Mouse (Mus musculus) intestine, embryonic 14.5 days (tissue): ENCODE results near the gene Mapk8ip3. TPM values are rescaled to one million over a fixed set of nuclear protein-coding genes. Genes with fewer than 3 reads are reported as not detected.
A peak's percentile ranks its signal among the peaks of the same experiment; 100 is the strongest.

Experiments used
- ATAC-seq: fragments of 200-750 bp; cut with Nextera tagmentation; replicated peaks from 2 replicates; pipeline ENCODE4 v1.8.0; 2017; ENCODE audit warnings: low read depth, moderate number of reproducible peaks, moderate TSS enrichment, moderate library complexity; ENCODE audit not compliant: low FRiP score, low TSS enrichment
- DNase-seq: peaks from one replicate; pipeline ENCODE4 v3.0.0-alpha.2; 2018; ENCODE audit warnings: low spot score
- H3K27ac ChIP-seq: fragments of 300-500 bp; sonication (generic); 2 replicates; pipeline ENCODE4 v1.5.1; 2014; ENCODE audit warnings: low read depth, mild to moderate bottlenecking, control low read depth
- H3K27me3 ChIP-seq: fragments of 300-500 bp; sonication (generic); replicated peaks from 2 replicates; pipeline ENCODE4 v1.6.1; 2014; ENCODE audit warnings: low read length, control low read depth; ENCODE audit not compliant: control insufficient read depth, insufficient read depth
- H3K36me3 ChIP-seq: fragments of 300-500 bp; sonication (generic); 2 replicates; pipeline ENCODE4 v1.6.1; 2014; ENCODE audit warnings: low read length, control low read depth; ENCODE audit not compliant: control insufficient read depth, insufficient read depth
- H3K4me1 ChIP-seq: fragments of 300-500 bp; sonication (generic); replicated peaks from 2 replicates; pipeline ENCODE4 v1.6.1; 2014; ENCODE audit warnings: low read length, control low read depth, mixed read lengths; ENCODE audit not compliant: control insufficient read depth, insufficient read depth
- H3K4me2 ChIP-seq: fragments of 300-500 bp; sonication (generic); 2 replicates; pipeline ENCODE4 v1.6.1; 2014; ENCODE audit warnings: low read length
- H3K4me3 ChIP-seq: fragments of 300-500 bp; sonication (generic); 2 replicates; pipeline ENCODE4 v1.5.1; 2014; ENCODE audit warnings: low read depth, low read length, control low read depth, mixed read lengths
- H3K9ac ChIP-seq: fragments of 300-500 bp; sonication (generic); 2 replicates; pipeline ENCODE4 v1.6.1; 2014; ENCODE audit warnings: mild to moderate bottlenecking, low read length
- H3K9me3 ChIP-seq: fragments of 300-500 bp; sonication (generic); 2 replicates; pipeline ENCODE4 v1.6.1; 2016; ENCODE audit warnings: low read length, control low read depth; ENCODE audit not compliant: control insufficient read depth
- whole genome bisulfite sequencing: fragments of 180-500 bp; shearing (Covaris S2); extraction: QIAGEN DNeasy Blood & Tissue Kit; methylation state at CpG from one replicate; pipeline ENCODE4 v1.1.7; 2014; 5-methylcytosine and 5-hydroxymethylcytosine counted together
- polyA plus RNA-seq: library from polyadenylated mRNA; unstranded; fragments of >200 nt; fragmentation: Nextera tagmentation; extraction: Ambion mirVana; gene quantifications from 2 replicates; pipeline ENCODE4 v1.2.1, GENCODE M21; 2014

The Mapk8ip3 gene
- polyA plus RNA-seq, 1 experiment from 2014 or later, result 36.0 TPM

DNA sequence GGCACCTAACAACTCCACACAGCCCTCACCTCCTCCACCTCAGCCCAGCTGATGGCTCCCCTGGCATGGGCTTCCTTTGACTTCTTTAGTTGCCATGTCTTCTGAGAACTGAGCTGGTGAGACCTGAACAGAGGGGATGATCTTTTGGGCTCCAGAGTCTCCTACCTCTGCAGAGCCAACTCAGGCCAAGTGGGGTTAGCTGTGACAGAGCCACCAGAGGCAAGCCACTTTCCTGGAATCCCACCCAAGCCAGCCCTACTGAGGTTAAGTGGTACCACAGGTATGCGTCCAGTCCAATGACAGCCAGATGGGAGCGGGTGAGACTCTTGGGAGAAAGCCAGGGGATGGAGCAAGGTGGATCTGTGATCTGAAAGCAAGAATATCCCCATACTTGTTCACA, 43.5 kb downstream of the Mapk8ip3 start:
- DNase-seq (no peak), ATAC-seq (no peak)
- H3K27me3 ChIP-seq, result no peaks in the 10 kb centered on the region
- H3K36me3 ChIP-seq, result peaks cover 62% of the 10 kb centered on the region
- H3K9me3 ChIP-seq, result no peaks in the 10 kb centered on the region
- no peak overlapping the region for H3K9ac ChIP-seq
- H3K4me3 ChIP-seq, result no peak overlapping the region
- no peak overlapping the region for H3K4me2 ChIP-seq
- no peak overlapping the region for H3K27ac ChIP-seq
- WGBS, result 92% methylated on average over 2 of the region's 2 CpGs
- peaks cover 27% of the 10 kb centered on the region for H3K4me1 ChIP-seq

DNA sequence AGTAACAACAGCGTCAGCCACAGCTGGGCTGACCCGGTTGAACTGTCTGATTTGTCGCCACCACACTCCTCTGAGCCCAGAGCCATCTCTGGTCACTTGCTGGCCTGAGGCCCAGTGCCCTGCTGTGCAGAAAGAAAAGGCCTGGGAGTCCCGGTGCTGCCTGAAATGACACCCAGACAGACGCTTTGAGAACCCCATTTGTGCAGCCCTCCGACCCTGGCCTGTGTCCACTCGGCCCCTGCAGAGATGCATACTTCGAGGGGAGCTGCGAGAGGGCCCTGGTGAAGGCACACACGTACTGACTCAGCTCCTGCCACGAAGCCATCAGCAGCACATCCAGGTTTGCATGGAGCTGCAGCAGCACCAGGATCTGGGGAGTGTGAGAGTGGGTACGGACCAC, 44.0 kb downstream of the Mapk8ip3 start:
- 91% methylated on average over 12 of the region's 12 CpGs for WGBS
- H3K4me1 ChIP-seq, result peaks cover 29% of the 10 kb centered on the region
- no peak for DNase-seq
- H3K27me3 ChIP-seq, result no peaks in the 10 kb centered on the region
- peaks cover 57% of the 10 kb centered on the region for H3K36me3 ChIP-seq
- no peak overlapping the region for H3K27ac ChIP-seq
- no peak overlapping the region for H3K9ac ChIP-seq
- no peak for ATAC-seq
- no peak overlapping the region for H3K4me3 ChIP-seq
- no peaks in the 10 kb centered on the region for H3K9me3 ChIP-seq
- no peak overlapping the region for H3K4me2 ChIP-seq

DNA sequence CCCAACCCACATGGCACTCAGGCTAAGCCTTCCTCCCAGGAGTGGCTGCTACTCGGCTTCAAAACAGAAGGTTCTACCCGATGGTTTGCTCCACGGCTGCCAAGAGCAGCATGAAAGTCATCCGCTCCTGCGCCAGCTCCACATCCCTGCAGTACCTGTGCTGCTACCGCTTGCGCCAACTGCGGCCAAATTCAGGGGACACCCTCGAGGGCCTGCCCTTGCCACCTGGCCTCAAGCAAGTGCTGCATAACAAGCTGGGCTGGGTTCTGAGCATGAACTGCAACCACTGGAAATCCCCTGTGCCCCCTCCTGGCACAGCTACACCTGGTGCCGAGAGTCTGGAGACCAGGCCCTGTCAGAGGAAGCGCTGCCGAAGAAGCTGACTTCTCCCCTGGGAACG, 45.5 kb downstream of the Mapk8ip3 start:
- Histone ChIP-seq H3K36me3 (peaks cover 48% of the 10 kb centered on the region), H3K9me3 (no peaks in the 10 kb centered on the region), H3K4me1 (peaks cover 24% of the 10 kb centered on the region), H3K4me2 (no peak overlapping the region), H3K4me3 (no peak overlapping the region), H3K27me3 (no peaks in the 10 kb centered on the region), H3K9ac (no peak overlapping the region), H3K27ac (no peak overlapping the region)
- ATAC-seq, result no peak
- 88% methylated on average over 12 of the region's 13 CpGs for WGBS
- no peak for DNase-seq

DNA sequence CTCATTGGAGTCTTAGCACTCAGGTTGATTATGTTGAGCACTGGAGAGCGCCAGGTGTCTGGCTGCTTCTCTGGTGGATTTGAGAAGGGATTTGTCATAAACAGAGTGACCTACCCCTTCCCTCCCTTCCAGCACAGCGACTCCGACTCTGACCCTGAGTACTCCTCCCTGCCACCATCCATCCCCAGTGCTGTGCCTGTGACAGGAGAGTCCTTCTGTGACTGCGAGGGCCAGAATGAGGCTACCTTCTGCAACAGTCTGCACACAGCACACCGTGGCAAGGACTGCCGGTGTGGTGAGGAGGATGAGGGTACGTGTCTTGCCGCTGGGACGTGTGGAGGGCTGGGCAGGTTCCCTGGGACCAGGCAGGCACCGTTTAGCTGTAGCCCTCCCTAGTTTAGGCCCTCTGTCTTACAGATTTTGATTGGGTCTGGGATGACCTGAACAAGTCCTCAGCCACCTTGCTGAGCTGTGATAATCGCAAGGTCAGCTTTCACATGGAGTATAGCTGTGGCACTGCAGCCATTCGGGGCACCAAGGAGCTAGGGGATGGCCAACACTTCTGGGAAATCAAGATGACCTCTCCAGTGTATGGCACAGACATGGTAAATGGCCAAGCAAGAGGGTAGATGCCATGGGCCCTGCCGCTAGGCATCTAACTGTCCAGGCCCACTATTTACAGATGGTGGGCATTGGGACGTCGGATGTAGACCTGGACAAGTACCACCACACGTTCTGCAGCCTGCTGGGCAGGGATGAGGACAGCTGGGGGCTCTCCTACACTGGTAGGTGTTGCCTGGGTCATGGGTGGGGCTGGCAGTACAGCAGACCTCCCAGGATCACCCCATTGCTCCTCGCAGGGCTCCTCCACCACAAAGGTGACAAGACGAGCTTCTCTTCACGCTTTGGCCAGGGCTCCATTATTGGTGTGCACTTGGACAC, 46.4 kb downstream of the Mapk8ip3 start:
- no peak overlapping the region for H3K4me2 ChIP-seq
- no peaks in the 10 kb centered on the region for H3K9me3 ChIP-seq
- H3K36me3 ChIP-seq, result peaks cover 48% of the 10 kb centered on the region
- no peak for ATAC-seq
- H3K27me3 ChIP-seq, result no peaks in the 10 kb centered on the region
- no peak for DNase-seq
- H3K27ac ChIP-seq, result no peak overlapping the region
- H3K9ac ChIP-seq, result no peak overlapping the region
- WGBS, result 86% methylated on average over 19 of the region's 19 CpGs
- H3K4me1 ChIP-seq, result peaks cover 21% of the 10 kb centered on the region
- H3K4me3 ChIP-seq, result no peak overlapping the region

DNA sequence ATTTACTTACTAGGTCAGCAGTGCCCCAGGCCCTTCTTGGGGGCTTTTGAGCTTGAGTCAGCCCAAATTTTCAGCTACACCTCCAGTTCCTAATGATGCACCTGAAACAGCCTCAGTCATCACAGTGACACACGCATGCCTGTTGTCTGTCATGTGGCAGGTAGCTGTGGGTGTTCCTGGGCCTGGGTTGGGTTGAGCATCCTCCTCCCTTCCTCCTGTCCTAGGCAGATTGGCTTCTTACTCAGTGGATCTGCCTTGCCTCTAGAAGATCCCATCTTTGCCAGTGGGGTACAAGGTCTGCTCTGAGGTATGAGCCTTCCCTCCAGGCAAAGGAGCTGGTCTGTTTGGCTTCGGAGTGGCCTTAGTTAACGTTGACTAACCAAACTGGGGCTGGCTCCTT, 47.9 kb downstream of the Mapk8ip3 start:
- Histone ChIP-seq H3K36me3 (peaks cover 51% of the 10 kb centered on the region), H3K27me3 (no peaks in the 10 kb centered on the region), H3K4me1 (peaks cover 18% of the 10 kb centered on the region), H3K4me3 (no peak overlapping the region), H3K27ac (no peak overlapping the region), H3K4me2 (no peak overlapping the region), H3K9ac (no peak overlapping the region), H3K9me3 (no peaks in the 10 kb centered on the region)
- DNase-seq (no peak), ATAC-seq (no peak)
- 87% methylated on average over 3 of the region's 3 CpGs for WGBS

DNA sequence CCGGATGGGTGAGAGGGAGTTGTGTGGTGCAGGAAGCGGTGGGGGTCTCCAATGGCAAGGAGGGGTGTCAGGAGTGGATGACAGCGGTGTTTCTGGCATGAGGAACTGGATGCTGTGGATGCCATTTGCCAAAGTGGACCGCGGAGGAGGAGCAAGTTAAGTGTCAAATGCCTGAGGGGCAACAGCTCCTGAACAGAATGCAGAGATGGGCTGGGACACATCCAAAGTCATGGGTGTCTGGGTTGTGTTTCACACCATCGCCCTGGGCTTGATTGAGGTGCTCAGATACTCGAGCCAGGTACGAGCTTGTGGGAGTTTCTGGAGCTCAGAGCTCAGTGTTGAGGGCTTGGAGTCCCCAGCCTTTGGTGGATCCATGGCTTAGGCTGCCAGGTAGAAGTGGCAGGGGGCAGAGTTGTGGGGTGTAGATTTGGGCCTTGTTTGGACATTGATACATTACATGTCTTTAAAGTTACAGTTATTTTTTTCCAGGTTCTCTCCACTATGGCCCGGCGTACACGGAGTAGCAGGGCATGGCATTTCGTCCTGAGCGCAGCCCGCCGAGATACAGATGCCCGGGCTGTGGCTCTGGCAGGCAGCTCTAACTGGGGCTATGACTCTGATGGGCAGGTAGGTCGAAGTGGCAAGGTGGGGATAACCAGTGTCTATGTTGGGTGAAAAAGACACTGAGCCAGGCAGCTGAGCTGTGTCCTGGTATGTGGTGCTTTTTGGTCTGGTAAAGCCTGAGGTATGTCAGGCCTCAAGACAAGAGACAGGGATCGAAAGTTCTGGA, 49.3 kb downstream of the Mapk8ip3 start:
- Histone ChIP-seq H3K4me2 (peak overlapping the region; percentile 85), H3K36me3 (peaks cover 54% of the 10 kb centered on the region), H3K4me3 (peak overlapping the region; percentile 92), H3K27me3 (no peaks in the 10 kb centered on the region), H3K9ac (peak overlapping the region; percentile 62), H3K4me1 (peaks cover 16% of the 10 kb centered on the region), H3K9me3 (no peaks in the 10 kb centered on the region), H3K27ac (no peak overlapping the region)
- no peak for DNase-seq
- 64% methylated on average over 18 of the region's 18 CpGs for WGBS
- ATAC-seq, result no peak

DNA sequence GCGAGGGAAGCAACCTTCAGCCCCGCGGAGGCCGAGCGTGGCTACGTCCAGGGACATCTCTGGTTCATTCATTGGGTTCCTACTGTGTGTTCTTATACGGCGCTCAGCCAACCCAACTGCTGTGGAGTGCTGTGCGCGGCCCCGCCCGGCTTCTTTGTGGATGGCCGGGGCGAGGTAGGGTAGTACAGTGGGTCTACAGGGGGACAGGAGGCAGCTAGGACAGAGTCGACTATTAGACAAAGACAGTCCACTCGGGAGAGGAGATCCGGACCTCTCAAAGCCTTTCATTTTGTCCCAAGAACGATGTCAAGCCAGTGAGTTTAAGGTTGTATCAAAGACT, 49.9 kb downstream of the Mapk8ip3 start:
- WGBS, result under 1% methylated on average over 18 of the region's 18 CpGs
- peak; percentile 22 for ATAC-seq
- H3K27me3 ChIP-seq, result no peaks in the 10 kb centered on the region
- peaks cover 53% of the 10 kb centered on the region for H3K36me3 ChIP-seq
- H3K9me3 ChIP-seq, result no peaks in the 10 kb centered on the region
- H3K27ac ChIP-seq, result peak overlapping the region; percentile 38; the same call in 1 of the 2 replicates
- H3K4me2 ChIP-seq, result peak overlapping the region; percentile 85
- peaks cover 16% of the 10 kb centered on the region for H3K4me1 ChIP-seq
- H3K9ac ChIP-seq, result peak overlapping the region; percentile 62
- peak overlapping the region; percentile 92 for H3K4me3 ChIP-seq
- DNase-seq, result no peak

DNA sequence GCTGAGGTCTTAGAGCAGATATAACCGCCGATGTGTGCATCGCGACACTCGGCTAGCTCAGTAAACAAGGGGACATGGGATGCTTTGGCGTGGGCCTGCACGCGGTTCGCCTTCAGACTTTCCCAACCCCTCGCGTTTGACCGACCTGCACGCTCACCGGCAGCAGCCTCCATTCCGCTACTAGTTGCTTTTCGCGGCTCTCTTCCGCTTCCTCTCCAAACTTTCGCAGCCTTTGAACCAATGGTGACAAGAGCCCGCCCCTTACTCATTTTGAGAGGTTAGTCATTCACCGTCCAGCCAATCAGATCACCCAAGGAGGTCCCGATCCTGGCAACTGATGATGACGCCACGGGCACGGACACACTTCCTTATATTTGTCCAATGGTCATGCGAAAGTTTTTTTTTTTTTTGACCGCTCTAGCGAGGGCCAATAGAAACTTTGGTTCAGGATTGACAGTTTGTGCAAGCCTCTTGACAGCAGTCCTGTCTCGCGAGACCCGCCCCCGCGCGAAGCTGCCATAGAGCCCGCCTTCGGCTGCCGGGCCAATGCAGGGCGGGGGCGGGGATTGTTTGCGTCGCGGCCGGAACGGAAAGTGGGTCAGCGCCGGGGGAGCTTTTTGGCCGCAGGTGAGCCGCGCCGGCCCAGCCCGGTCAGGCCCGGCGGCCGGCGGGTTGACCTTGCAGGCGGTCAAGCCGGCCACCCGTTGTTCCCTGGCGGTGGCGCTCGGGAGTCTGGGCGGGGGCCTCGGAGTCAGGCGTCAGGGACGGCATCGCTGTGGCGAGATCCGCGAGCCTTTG, 50.4 kb downstream of the Mapk8ip3 start, which contains the start of the genes Nubp2 and Spsb3:
Nubp2 (minus strand) TSS at position 216 of the 798 bp plus-strand sequence.
Spsb3 (plus strand) TSS at position 510 of the 798 bp plus-strand sequence.
- peak within 1 kb of the TSS; percentile 38; the same call in 1 of the 2 replicates for H3K27ac ChIP-seq
- no peaks in the 10 kb centered on the region for H3K9me3 ChIP-seq
- no peaks in the 10 kb centered on the region for H3K27me3 ChIP-seq
- peaks cover 16% of the 10 kb centered on the region for H3K4me1 ChIP-seq
- H3K4me3 ChIP-seq, result peak within 1 kb of the TSS; percentile 92
- peaks cover 47% of the 10 kb centered on the region for H3K36me3 ChIP-seq
- under 1% methylated on average over 69 of the region's 69 CpGs for WGBS
- peak within 1 kb of the TSS; percentile 71 for H3K9ac ChIP-seq
- H3K4me2 ChIP-seq, result peak within 1 kb of the TSS; percentile 91
- DNase-seq (peak; percentile 96), ATAC-seq (peak; percentile 93)
